Mouse (Mus musculus): ENCODE measurements around the gene Psmb9. TPM values are rescaled to one million over a fixed set of nuclear protein-coding genes. Genes with fewer than 3 reads are reported as not detected.
"Not testable (repeated sequence)": the region's sequence is repeated elsewhere in the genome, so short reads cannot be mapped to it uniquely, and the experiment has no call there.

Gene Psmb9
- polyA plus RNA-seq, 1 experiment from 2014 or later: 0.80 TPM

DNA sequence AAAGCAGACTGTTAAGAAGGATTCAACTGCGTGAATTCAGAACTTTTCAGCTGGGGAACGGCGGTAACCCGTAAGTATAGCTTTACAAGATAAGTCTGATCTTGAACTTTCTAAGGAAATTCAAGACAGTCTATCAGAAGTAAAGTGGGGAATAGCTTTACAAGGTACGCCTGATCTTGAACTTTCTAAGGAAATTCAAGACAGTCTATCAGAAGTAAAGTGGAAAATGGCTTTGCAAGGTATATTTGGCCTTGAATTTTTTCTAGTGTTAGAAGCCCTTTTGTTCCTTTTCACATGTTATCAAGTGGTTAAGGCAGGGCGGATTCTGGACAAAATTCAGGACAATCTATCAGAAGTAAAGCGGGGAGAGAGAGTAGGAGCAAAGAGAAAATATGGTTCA lies 32.2 kb upstream of the Psmb9 start:
- not testable (repeated sequence) for DNase-seq (ENCODE audit: low spot score); H3K36me3 ChIP-seq (ENCODE audit: control insufficient read depth, insufficient read depth, low read length); H3K9ac ChIP-seq (ENCODE audit: low read length); H3K27ac ChIP-seq (ENCODE audit: low read depth, low read length); H3K27me3 ChIP-seq (ENCODE audit: control insufficient read depth, insufficient read depth, low read length); ATAC-seq (ENCODE audit: insufficient read depth, low FRiP score, low TSS enrichment); H3K4me1 ChIP-seq (ENCODE audit: control insufficient read depth, insufficient read depth, low read length); H3K4me3 ChIP-seq (ENCODE audit: low read depth, low read length); H3K9me3 ChIP-seq (ENCODE audit: control insufficient read depth, low read length); H3K4me2 ChIP-seq (ENCODE audit: low read depth)
- 96% methylated on average over 3 of the region's 7 CpGs for WGBS

GRCm38 (mm10) chr17:34219096-34219495 lies 31.5 kb upstream of the Psmb9 start:
- H3K4me3 ChIP-seq (ENCODE audit: low read depth, low read length); H3K36me3 ChIP-seq (ENCODE audit: control insufficient read depth, insufficient read depth, low read length); H3K9ac ChIP-seq (ENCODE audit: low read length); ATAC-seq (ENCODE audit: insufficient read depth, low FRiP score, low TSS enrichment); H3K4me2 ChIP-seq (ENCODE audit: low read depth); H3K27me3 ChIP-seq (ENCODE audit: control insufficient read depth, insufficient read depth, low read length); H3K27ac ChIP-seq (ENCODE audit: low read depth, low read length); H3K9me3 ChIP-seq (ENCODE audit: control insufficient read depth, low read length); H3K4me1 ChIP-seq (ENCODE audit: control insufficient read depth, insufficient read depth, low read length): not testable (repeated sequence)
- 91% methylated on average over 8 of the region's 11 CpGs for WGBS
- peak; percentile 11 for DNase-seq (ENCODE audit: low spot score)

- WGBS: 92% methylated on average over 11 of the region's 11 CpGs
- H3K4me1 ChIP-seq (ENCODE audit: control insufficient read depth, insufficient read depth, low read length): no peaks in the 10 kb centered on the region
- H3K9ac ChIP-seq (ENCODE audit: low read length): no peak overlapping the region
Measured at GRCm38 (mm10) chr17:34218675-34219074, 31.1 kb upstream of the Psmb9 start.

GRCm38 (mm10) chr17:34217986-34218385 lies 30.4 kb upstream of the Psmb9 start:
- Histone ChIP-seq H3K4me3 (ENCODE audit: low read depth, low read length) (no peak overlapping the region), H3K27me3 (ENCODE audit: control insufficient read depth, insufficient read depth, low read length) (peaks cover 15% of the 10 kb centered on the region), H3K27ac (ENCODE audit: low read depth, low read length) (no peak overlapping the region), H3K9me3 (ENCODE audit: control insufficient read depth, low read length) (no peaks in the 10 kb centered on the region), H3K4me1 (ENCODE audit: control insufficient read depth, insufficient read depth, low read length) (no peaks in the 10 kb centered on the region), H3K9ac (ENCODE audit: low read length) (no peak overlapping the region), H3K4me2 (ENCODE audit: low read depth) (no peak overlapping the region), H3K36me3 (ENCODE audit: control insufficient read depth, insufficient read depth, low read length) (no peaks in the 10 kb centered on the region)
- ATAC-seq (ENCODE audit: insufficient read depth, low FRiP score, low TSS enrichment) (no peak), DNase-seq (ENCODE audit: low spot score) (no peak)
- 88% methylated on average over 5 of the region's 5 CpGs for WGBS

More at GRCm38 (mm10) chr17:34218675-34219074, 31.1 kb upstream of the Psmb9 start:
- H3K4me3 ChIP-seq (ENCODE audit: low read depth, low read length): no peak overlapping the region
- H3K27me3 ChIP-seq (ENCODE audit: control insufficient read depth, insufficient read depth, low read length): peaks cover 10% of the 10 kb centered on the region
- ATAC-seq (ENCODE audit: insufficient read depth, low FRiP score, low TSS enrichment) (no peak), DNase-seq (ENCODE audit: low spot score) (no peak)
- no peaks in the 10 kb centered on the region for H3K9me3 ChIP-seq (ENCODE audit: control insufficient read depth, low read length)
- no peak overlapping the region for H3K27ac ChIP-seq (ENCODE audit: low read depth, low read length)
- H3K36me3 ChIP-seq (ENCODE audit: control insufficient read depth, insufficient read depth, low read length): no peaks in the 10 kb centered on the region
- H3K4me2 ChIP-seq (ENCODE audit: low read depth): no peak overlapping the region

DNA sequence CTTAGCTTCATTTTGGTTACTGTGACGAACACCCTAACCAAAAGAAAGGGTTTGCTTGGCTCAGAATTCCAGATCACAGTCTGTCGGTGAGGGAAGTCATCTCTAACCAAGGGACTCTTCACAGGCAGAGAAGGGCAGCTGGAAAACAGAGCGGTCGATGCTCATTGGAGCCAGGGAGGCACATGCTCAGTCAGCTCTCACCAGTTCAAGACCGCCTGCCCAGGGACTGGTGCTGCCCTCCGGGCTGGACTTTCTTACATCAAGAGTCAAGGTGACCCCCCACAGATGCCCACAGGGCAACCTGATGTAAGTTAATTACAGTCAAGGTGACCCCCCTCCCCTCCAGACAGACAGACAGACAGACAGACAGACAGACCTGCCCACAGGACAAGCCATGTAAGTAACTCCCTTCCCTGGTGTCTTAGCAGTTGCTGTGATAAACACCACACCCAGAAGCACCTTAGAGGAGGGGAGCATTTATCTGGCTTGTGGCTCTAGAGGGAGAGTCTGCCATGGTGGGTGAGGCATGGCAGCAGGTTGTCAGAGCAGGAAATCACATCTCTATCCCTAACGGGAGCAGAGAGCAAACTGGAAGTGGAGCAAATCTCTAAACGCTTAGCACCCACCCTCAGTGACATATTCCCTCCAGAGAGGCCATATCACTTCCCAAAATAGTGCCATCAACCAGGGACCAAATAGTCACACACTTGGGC lies 29.8 kb upstream of the Psmb9 start:
- no peak for ATAC-seq (ENCODE audit: insufficient read depth, low FRiP score, low TSS enrichment)
- WGBS: 85% methylated on average over 8 of the region's 8 CpGs

GRCm38 (mm10) chr17:34215176-34215575 lies 27.6 kb upstream of the Psmb9 start:
- no peaks in the 10 kb centered on the region for H3K36me3 ChIP-seq (ENCODE audit: control insufficient read depth, insufficient read depth, low read length)
- DNase-seq (ENCODE audit: low spot score) (no peak), ATAC-seq (ENCODE audit: insufficient read depth, low FRiP score, low TSS enrichment) (no peak)
- no peaks in the 10 kb centered on the region for H3K9me3 ChIP-seq (ENCODE audit: control insufficient read depth, low read length)
- H3K4me2 ChIP-seq (ENCODE audit: low read depth): no peak overlapping the region
- no peaks in the 10 kb centered on the region for H3K4me1 ChIP-seq (ENCODE audit: control insufficient read depth, insufficient read depth, low read length)
- no peak overlapping the region for H3K9ac ChIP-seq (ENCODE audit: low read length)
- H3K4me3 ChIP-seq (ENCODE audit: low read depth, low read length): no peak overlapping the region
- 86% methylated on average over 12 of the region's 12 CpGs for WGBS
- H3K27ac ChIP-seq (ENCODE audit: low read depth, low read length): no peak overlapping the region
- peaks cover 34% of the 10 kb centered on the region for H3K27me3 ChIP-seq (ENCODE audit: control insufficient read depth, insufficient read depth, low read length)

More for the DNA sequence above, 29.8 kb upstream of the Psmb9 start:
- Histone ChIP-seq H3K36me3 (ENCODE audit: control insufficient read depth, insufficient read depth, low read length) (no peaks in the 10 kb centered on the region), H3K4me3 (ENCODE audit: low read depth, low read length) (no peak overlapping the region), H3K9ac (ENCODE audit: low read length) (no peak overlapping the region), H3K9me3 (ENCODE audit: control insufficient read depth, low read length) (no peaks in the 10 kb centered on the region), H3K4me2 (ENCODE audit: low read depth) (no peak overlapping the region), H3K4me1 (ENCODE audit: control insufficient read depth, insufficient read depth, low read length) (no peaks in the 10 kb centered on the region), H3K27ac (ENCODE audit: low read depth, low read length) (no peak overlapping the region), H3K27me3 (ENCODE audit: control insufficient read depth, insufficient read depth, low read length) (peaks cover 21% of the 10 kb centered on the region)
- DNase-seq (ENCODE audit: low spot score): peak; percentile 1

- Histone ChIP-seq H3K4me3 (ENCODE audit: low read depth, low read length) (no peak overlapping the region), H3K27me3 (ENCODE audit: control insufficient read depth, insufficient read depth, low read length) (peaks cover 34% of the 10 kb centered on the region), H3K9ac (ENCODE audit: low read length) (no peak overlapping the region), H3K4me2 (ENCODE audit: low read depth) (no peak overlapping the region), H3K9me3 (ENCODE audit: control insufficient read depth, low read length) (no peaks in the 10 kb centered on the region), H3K4me1 (ENCODE audit: control insufficient read depth, insufficient read depth, low read length) (no peaks in the 10 kb centered on the region), H3K36me3 (ENCODE audit: control insufficient read depth, insufficient read depth, low read length) (no peaks in the 10 kb centered on the region), H3K27ac (ENCODE audit: low read depth, low read length) (no peak overlapping the region)
- WGBS: 45% methylated on average over 21 of the region's 21 CpGs
- no peak for DNase-seq (ENCODE audit: low spot score)
- ATAC-seq (ENCODE audit: insufficient read depth, low FRiP score, low TSS enrichment): no peak
Measured at GRCm38 (mm10) chr17:34213936-34214335, 26.4 kb upstream of the Psmb9 start.

DNA sequence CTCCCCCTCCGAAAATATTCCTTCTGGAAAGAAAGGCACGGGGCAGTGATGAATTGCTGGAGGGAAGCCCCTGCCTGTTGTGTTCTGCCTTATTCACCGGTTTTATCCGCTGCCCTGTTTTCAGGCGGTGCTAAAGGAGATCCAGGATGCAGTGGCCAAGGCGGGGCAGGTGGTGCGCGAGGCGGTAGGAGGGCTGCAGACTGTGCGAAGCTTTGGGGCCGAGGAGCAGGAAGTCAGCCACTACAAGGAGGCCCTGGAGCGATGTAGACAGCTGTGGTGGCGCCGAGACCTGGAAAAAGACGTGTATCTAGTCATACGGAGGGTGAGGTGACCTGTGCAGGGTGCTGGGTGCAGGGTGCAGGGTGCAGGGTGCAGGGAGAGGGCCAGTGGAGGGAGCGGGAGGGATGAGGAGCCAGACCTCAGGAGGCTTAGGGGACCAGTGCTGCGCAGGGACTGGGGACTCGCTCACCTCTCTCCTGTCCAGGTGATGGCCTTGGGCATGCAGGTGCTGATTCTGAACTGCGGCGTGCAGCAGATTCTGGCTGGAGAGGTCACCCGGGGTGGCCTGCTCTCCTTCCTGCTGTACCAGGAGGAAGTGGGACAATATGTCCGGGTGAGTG lies 24.3 kb upstream of the Psmb9 start:
- Histone ChIP-seq H3K4me1 (ENCODE audit: control insufficient read depth, insufficient read depth, low read length) (no peaks in the 10 kb centered on the region), H3K9me3 (ENCODE audit: control insufficient read depth, low read length) (no peaks in the 10 kb centered on the region), H3K4me3 (ENCODE audit: low read depth, low read length) (no peak overlapping the region), H3K36me3 (ENCODE audit: control insufficient read depth, insufficient read depth, low read length) (no peaks in the 10 kb centered on the region), H3K27ac (ENCODE audit: low read depth, low read length) (no peak overlapping the region), H3K9ac (ENCODE audit: low read length) (no peak overlapping the region), H3K4me2 (ENCODE audit: low read depth) (no peak overlapping the region), H3K27me3 (ENCODE audit: control insufficient read depth, insufficient read depth, low read length) (peaks cover 34% of the 10 kb centered on the region)
- WGBS: 21% methylated on average over 23 of the region's 23 CpGs
- ATAC-seq (ENCODE audit: insufficient read depth, low FRiP score, low TSS enrichment) (no peak), DNase-seq (ENCODE audit: low spot score) (no peak)

GRCm38 (mm10) chr17:34210599-34210998 lies 23.0 kb upstream of the Psmb9 start:
- Histone ChIP-seq H3K36me3 (ENCODE audit: control insufficient read depth, insufficient read depth, low read length) (no peaks in the 10 kb centered on the region), H3K4me1 (ENCODE audit: control insufficient read depth, insufficient read depth, low read length) (no peaks in the 10 kb centered on the region), H3K27ac (ENCODE audit: low read depth, low read length) (no peak overlapping the region), H3K4me2 (ENCODE audit: low read depth) (no peak overlapping the region), H3K27me3 (ENCODE audit: control insufficient read depth, insufficient read depth, low read length) (peaks cover 35% of the 10 kb centered on the region), H3K9me3 (ENCODE audit: control insufficient read depth, low read length) (no peaks in the 10 kb centered on the region), H3K9ac (ENCODE audit: low read length) (no peak overlapping the region), H3K4me3 (ENCODE audit: low read depth, low read length) (no peak overlapping the region)
- ATAC-seq (ENCODE audit: insufficient read depth, low FRiP score, low TSS enrichment) (no peak), DNase-seq (ENCODE audit: low spot score) (no peak)
- WGBS: 81% methylated on average over 3 of the region's 3 CpGs

All from neural tube, embryonic 11.5 days (tissue).